Mouse (Mus musculus) fibroblast of lung, adult 2 months (primary cell): Measurements from ENCODE around the gene Zcchc9.

Experiments
- DNase-seq: peaks from one replicate; pipeline ENCODE4 v3.0.0-alpha.2; 2011; ENCODE audit warnings: low read depth

Gene Zcchc9

GRCm38 (mm10) chr13:91761654-91762445 lies 45.7 kb downstream of the Zcchc9 start:
- DNase-seq: no peak

- no peak for DNase-seq
Measured at GRCm38 (mm10) chr13:91760302-91761050, 47.0 kb downstream of the Zcchc9 start.

GRCm38 (mm10) chr13:91759791-91760190 lies 47.7 kb downstream of the Zcchc9 start:
- no peak for DNase-seq

- DNase-seq: no peak
Measured at GRCm38 (mm10) chr13:91758316-91759048, 49.0 kb downstream of the Zcchc9 start.

GRCm38 (mm10) chr13:91756230-91756629 lies 51.3 kb downstream of the Zcchc9 start:
- DNase-seq: no peak

- DNase-seq: no peak
Measured at GRCm38 (mm10) chr13:91754762-91755161, 52.7 kb downstream of the Zcchc9 start.

- no peak for DNase-seq
Measured at GRCm38 (mm10) chr13:91753724-91754123, 53.8 kb downstream of the Zcchc9 start.

GRCm38 (mm10) chr13:91749981-91750380 lies 57.5 kb downstream of the Zcchc9 start:
- no peak for DNase-seq

GRCm38 (mm10) chr13:91748401-91748800 lies 59.1 kb downstream of the Zcchc9 start:
- no peak for DNase-seq
